Comparison of ENCODE assay signal across 13 mouse cellular contexts in the genomic region with DNA sequence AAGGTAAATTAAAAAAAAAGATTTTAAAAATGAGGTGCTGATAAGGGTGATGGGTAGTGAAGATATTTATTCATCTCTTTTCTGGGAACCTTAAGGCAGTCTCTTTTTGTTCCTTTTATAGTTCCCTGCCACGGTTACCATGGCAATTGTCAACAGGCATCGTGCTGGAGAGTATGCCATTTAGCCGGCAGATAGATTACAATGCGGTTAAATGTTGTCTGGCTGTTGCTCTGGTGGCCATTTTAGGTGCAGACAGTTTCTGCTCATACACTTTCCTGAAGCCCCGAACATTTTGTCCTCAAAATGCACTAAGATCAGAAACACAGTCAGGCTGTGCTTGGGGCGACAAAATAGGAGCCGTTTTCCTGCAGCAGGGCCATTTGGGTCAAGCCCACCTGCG.
DNase-seq lines count a peak whose midpoint lies in the region; ATAC-seq and TF ChIP-seq lines count a peak whose summit lies in the region.
"Had no signal": no experiment of that assay in that cellular context is flagged by ENCODE, and none has a peak within 500 bp of the region (broad histone marks: within the 10 kb centered on the region; RNA-seq: fewer than 3 reads in every experiment).

No protein-coding gene starts in this region.

- H3K4me1 ChIP-seq in olfactory bulb, adult 2 months (ENCODE audit: control insufficient read depth, insufficient read depth, low read length) = peaks cover 9% of the 10 kb centered on the region
- H3K4me1 ChIP-seq: embryonic facial prominence, embryonic 12.5 days; heart, embryonic 10.5 days; intestine, embryonic 15.5 days; limb, embryonic 15.5 days had no signal

- 46% methylated on average over 8 of the region's 8 CpGs for WGBS in olfactory bulb, adult 2 months

- TF ChIP-seq POLR2A in brain, embryonic 14.5 days (IDR thresholded peaks at IDR 0.05; ENCODE audit: borderline replicate concordance, extremely low read depth, insufficient read depth, insufficient read length, poor library complexity, severe bottlenecking) = no peak
- TF ChIP-seq POLR2A in olfactory bulb, adult 2 months (IDR thresholded peaks at IDR 0.05; ENCODE audit: insufficient read depth, low read depth, low read length) = no peak

- H3K27ac ChIP-seq in left cerebral cortex, adult 2 months = peak overlapping the region; percentile 78
- peak overlapping the region; percentile 40; the same call in 1 of the 2 replicates for H3K27ac ChIP-seq in olfactory bulb, adult 2 months (ENCODE audit: insufficient read depth, low read depth, low read length)
- H3K27ac ChIP-seq: embryonic facial prominence, embryonic 12.5 days; heart, embryonic 10.5 days; intestine, embryonic 15.5 days; limb, embryonic 15.5 days had no signal

- TF ChIP-seq CTCF in left cerebral cortex, adult 2 months (IDR thresholded peaks at IDR 0.05) = no peak; the same call in 1 of the 2 replicates
- peak; percentile 4; the same call in 1 of the 2 replicates for TF ChIP-seq CTCF in brain, embryonic 14.5 days (IDR thresholded peaks at IDR 0.05; ENCODE audit: borderline replicate concordance, extremely low read depth, insufficient read depth, insufficient read length)
- no peak for TF ChIP-seq CTCF in olfactory bulb, adult 2 months (IDR thresholded peaks at IDR 0.05; ENCODE audit: insufficient read depth, low read depth, low read length)

- intact Hi-C loops in left cerebral cortex, adult 2 months (cut with DNase I) = no loop called here

- no peak overlapping the region for H3K4me3 ChIP-seq in left cerebral cortex, adult 2 months
- H3K4me3 ChIP-seq in olfactory bulb, adult 2 months (ENCODE audit: insufficient read depth, low read depth, low read length) = no peak overlapping the region
- H3K4me3 ChIP-seq: embryonic facial prominence, embryonic 12.5 days; heart, embryonic 10.5 days; intestine, embryonic 15.5 days; limb, embryonic 15.5 days had no signal

- ATAC-seq in megakaryocyte progenitor cell, adult 5-6 weeks (replicated peaks; ENCODE audit: poor library complexity) = peak; percentile 32; the same call in 1 of the 2 replicates
- ATAC-seq: intestine, embryonic 15.5 days had no signal

- DNase-seq in left cerebral cortex, adult 2 months (ENCODE audit: extremely low spot score in 1 of 2, low spot score in 2 of 2) = no peak
- DNase-seq in left cerebral cortex, adult 8-10 months (ENCODE audit: low spot score in 2 of 2) = no peak
- DNase-seq in brain, embryonic 14.5 days (ENCODE audit: low read depth) = peak; percentile 80
- DNase-seq in kidney, postnatal 14 days = no peak
- DNase-seq in urinary bladder, adult 18-20 months (ENCODE audit: low spot score in 2 of 2) = no peak
- no peak for DNase-seq in ovary, postnatal 14 days (ENCODE audit: low spot score)
- DNase-seq: lung, postnatal 14 days had no signal
